Mouse (Mus musculus) ES-E14 (cell line): Measurements from ENCODE around the gene Nectin2. TPM values are rescaled to one million over a fixed set of nuclear protein-coding genes. Genes with fewer than 3 reads are reported as not detected.

Source experiments
- DNase-seq: peaks from one replicate; pipeline ENCODE4 v3.0.0-alpha.2; 2013; ENCODE audit warnings: low read depth, low spot score
- H3K27ac ChIP-seq: 2 replicates; pipeline ENCODE4 v1.5.1; 2012; ENCODE audit warnings: low read depth, mild to moderate bottlenecking, low read length, moderate library complexity, mixed read lengths; ENCODE audit not compliant: poor library complexity, insufficient read depth, severe bottlenecking
- H3K36me3 ChIP-seq: 2 replicates; pipeline ENCODE4 v1.6.1; 2012; ENCODE audit warnings: mild to moderate bottlenecking, low read length, moderate library complexity, mixed read lengths; ENCODE audit not compliant: control insufficient read depth, poor library complexity, insufficient read depth, severe bottlenecking
- H3K4me1 ChIP-seq, 2 experiments: fragments of 150-350 bp in 1 of 2; sonication (generic) in 1 of 2; 2 replicates each; pipeline ENCODE4 v1.6.1; 2012; ENCODE audit warnings: low read length in 2 of 2, mild to moderate bottlenecking in 1 of 2, mixed read lengths in 1 of 2; ENCODE audit not compliant: control insufficient read depth in 2 of 2, insufficient read depth in 2 of 2, poor library complexity in 1 of 2
- H3K4me3 ChIP-seq, 2 experiments: fragments of 150-350 bp in 1 of 2; sonication (generic) in 1 of 2; 2 replicates each; pipeline ENCODE4 v1.5.1; 2012; ENCODE audit warnings: low read length in 2 of 2, low read depth in 1 of 2, mild to moderate bottlenecking in 1 of 2, mixed read lengths in 1 of 2; ENCODE audit not compliant: insufficient read depth in 1 of 2, poor library complexity in 1 of 2, severe bottlenecking in 1 of 2
- H3K9ac ChIP-seq: 2 replicates; pipeline ENCODE4 v1.6.1; 2012; ENCODE audit warnings: low read depth, mild to moderate bottlenecking, low read length, mixed read lengths; ENCODE audit not compliant: poor library complexity, insufficient read depth, severe bottlenecking
- H3K9me3 ChIP-seq: fragments of 150-350 bp; sonication (generic); 2 replicates; pipeline ENCODE4 v1.6.1; 2012; ENCODE audit warnings: low read depth, mild to moderate bottlenecking, low read length; ENCODE audit not compliant: control insufficient read depth, insufficient read depth
- CHD2 ChIP-seq: IDR thresholded peaks from 2 replicates; pipeline ENCODE4 v1.6.1; 2014; ENCODE audit warnings: mild to moderate bottlenecking, low read depth, low read length, inconsistent platforms
- HCFC1 ChIP-seq: IDR thresholded peaks from 2 replicates; pipeline ENCODE4 v1.6.1; 2012; ENCODE audit warnings: low read length, inconsistent platforms, borderline replicate concordance; ENCODE audit not compliant: insufficient read depth
- MAFK ChIP-seq: IDR thresholded peaks from 2 replicates; pipeline ENCODE4 v1.6.1; 2014; ENCODE audit warnings: mild to moderate bottlenecking, low read depth, low read length, inconsistent platforms; ENCODE audit not compliant: insufficient read depth
- ZC3H11A ChIP-seq: IDR thresholded peaks from 2 replicates; pipeline ENCODE4 v1.6.1; 2012; ENCODE audit warnings: low read depth, mild to moderate bottlenecking, inconsistent platforms, low read length, borderline replicate concordance
- ZNF384 ChIP-seq: IDR thresholded peaks from 2 replicates; pipeline ENCODE4 v1.6.1; 2012; ENCODE audit warnings: low read depth, low read length, inconsistent platforms
- in situ Hi-C, 2 experiments: fragments of 600-800 bp; cut with MboI; formaldehyde crosslinking; loops; one replicate each; pipeline ENCODE4 v1.15.1; 2025; ENCODE audit warnings: low sequenced_read_pairs in 2 of 2, inconsistent platforms in 1 of 2; ENCODE audit not compliant: unreplicated experiment in 2 of 2
- total RNA-seq: library from RNA; depleted of rRNA; stranded (reverse); fragments of 300-350 nt; gene quantifications from 2 replicates; pipeline ENCODE4 v1.2.3, GENCODE M21; 2012

Nectin2 gene
- total RNA-seq, 1 experiment: 241 TPM

- in situ Hi-C loops: no loop called here
- H3K27ac ChIP-seq: no peak overlapping the region
- H3K9me3 ChIP-seq: no peaks in the 10 kb centered on the region; the same call in 1 of the 2 replicates
- H3K4me3 ChIP-seq: no peak overlapping the region
- DNase-seq: no peak
- TF ChIP-seq ZNF384: no peak
- TF ChIP-seq CHD2: no peak
- TF ChIP-seq MAFK: no peak
- no peak for TF ChIP-seq ZC3H11A
- no peak for TF ChIP-seq HCFC1
- H3K9ac ChIP-seq: no peak overlapping the region
- no peaks in the 10 kb centered on the region for H3K36me3 ChIP-seq
- peaks cover 0 to 2% of the 10 kb centered on the region in 2 experiments; a peak in 1 of 4 replicates for H3K4me1 ChIP-seq
Measured at GRCm38 (mm10) chr7:19778645-19779044, 28.4 kb upstream of the Nectin2 start.

DNA sequence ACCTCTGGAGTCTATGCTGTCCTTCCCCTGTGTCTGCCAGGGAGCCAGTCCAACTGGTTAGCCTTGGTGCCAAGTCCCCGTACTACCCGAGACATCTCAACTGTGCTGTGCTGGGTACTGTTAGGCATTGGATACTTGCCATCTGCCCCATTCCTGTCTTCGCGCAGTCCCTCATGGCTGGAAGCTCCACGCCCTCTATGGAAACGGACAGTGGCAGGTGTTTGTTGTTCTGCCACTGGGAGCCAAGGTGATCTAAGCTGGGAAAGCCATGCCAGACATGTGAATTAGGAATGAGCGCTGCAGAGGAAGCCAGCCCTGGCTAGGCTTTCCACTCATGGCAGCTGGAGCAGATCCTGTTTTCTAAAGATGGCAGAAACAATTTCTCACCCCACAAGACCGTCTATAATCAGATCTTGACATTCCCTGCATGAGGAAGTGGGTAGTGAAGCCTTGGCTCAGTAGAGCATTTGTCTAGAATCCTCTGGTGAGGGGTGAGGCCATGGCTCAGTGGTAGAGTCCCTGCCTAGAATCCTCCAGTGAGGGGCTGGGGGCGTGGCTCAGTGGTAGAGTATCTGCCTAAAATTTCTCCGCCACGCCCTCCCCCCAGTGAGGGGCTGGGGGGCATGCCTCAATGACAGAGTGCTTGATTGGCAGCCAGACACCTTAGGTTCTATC lies 26.9 kb upstream of the Nectin2 start:
- H3K4me3 ChIP-seq: no peak overlapping the region
- no peak for DNase-seq
- in situ Hi-C loops: no loop called here
- H3K27ac ChIP-seq: no peak overlapping the region
- no peaks in the 10 kb centered on the region; the same call in 1 of the 2 replicates for H3K9me3 ChIP-seq
- H3K36me3 ChIP-seq: no peaks in the 10 kb centered on the region
- no peak for TF ChIP-seq CHD2
- no peak for TF ChIP-seq HCFC1
- no peak for TF ChIP-seq ZNF384
- no peak for TF ChIP-seq MAFK
- no peak for TF ChIP-seq ZC3H11A
- H3K4me1 ChIP-seq: peaks cover 0 to under 1% of the 10 kb centered on the region in 2 experiments; a peak in 1 of 4 replicates
- H3K9ac ChIP-seq: no peak overlapping the region

GRCm38 (mm10) chr7:19771682-19772081 lies 21.4 kb upstream of the Nectin2 start:
- TF ChIP-seq HCFC1 (no peak), ZC3H11A (no peak), MAFK (no peak), ZNF384 (no peak), CHD2 (no peak)
- Histone ChIP-seq H3K4me1 (peaks cover 2 to 10% of the 10 kb centered on the region in 2 experiments; a peak in 2 of 4 replicates), H3K27ac (peak overlapping the region; percentile 77; the same call in 1 of the 2 replicates), H3K36me3 (peaks cover 1% of the 10 kb centered on the region; the same call in 1 of the 2 replicates), H3K4me3 (peak overlapping the region; percentile 40 to 72; a peak in 2 of 4 replicates), H3K9ac (no peak overlapping the region), H3K9me3 (no peaks in the 10 kb centered on the region; the same call in 1 of the 2 replicates)
- in situ Hi-C loops: no loop called here
- DNase-seq: no peak

- DNase-seq: peak; percentile 85
- in situ Hi-C loops: no loop called here
- H3K27ac ChIP-seq: peak within 1 kb of the TSS; percentile 77
Measured at GRCm38 (mm10) chr7:19770984-19771391, 20.7 kb upstream of the Nectin2 start, which contains the start of gene Bcam. Bcam (minus strand) TSS chr7:19771016.

More at GRCm38 (mm10) chr7:19770984-19771391, 20.7 kb upstream of the Nectin2 start, which contains the start of gene Bcam:
- Histone ChIP-seq H3K4me1 (peaks cover 2 to 11% of the 10 kb centered on the region in 2 experiments; a peak in 2 of 4 replicates), H3K36me3 (peaks cover 4% of the 10 kb centered on the region; the same call in 1 of the 2 replicates), H3K9ac (peak within 1 kb of the TSS; percentile 69), H3K9me3 (no peaks in the 10 kb centered on the region; the same call in 1 of the 2 replicates), H3K4me3 (peak within 1 kb of the TSS; percentile 72 to 86)
- no peak for TF ChIP-seq ZNF384
- TF ChIP-seq MAFK: no peak
- no peak for TF ChIP-seq ZC3H11A
- TF ChIP-seq CHD2: peak; percentile 82
- TF ChIP-seq HCFC1: no peak
